Mouse (Mus musculus) erythroblast, adult 5-6 weeks (primary cell): Measurements from ENCODE around the gene Lmbr1l. TPM values are rescaled to one million over a fixed set of nuclear protein-coding genes. Genes with fewer than 3 reads are reported as not detected.

Experiments
- ATAC-seq: replicated peaks from 2 replicates; pipeline ENCODE4 v1.8.0; 2016; ENCODE audit warnings: moderate number of reproducible peaks, mild to moderate bottlenecking, moderate TSS enrichment, inconsistent platforms; ENCODE audit not compliant: poor library complexity, low FRiP score, severe bottlenecking
- total RNA-seq, 2 experiments: library from RNA; stranded (forward) in 1 of 2; stranded (reverse) in 1 of 2; fragments of 150-400 nt in 1 of 2; fragments of 200-764, 138-1000 nt in 1 of 2; gene quantifications; 2 replicates each; pipeline versions ENCODE4 v1.2.3 to v1.2.4; 2015 to 2017; ENCODE audit warnings: low replicate concordance in 2 of 2

Gene Lmbr1l
- total RNA-seq, 2 experiments from 2014 or later = 2.3 to 10.6 TPM

DNA sequence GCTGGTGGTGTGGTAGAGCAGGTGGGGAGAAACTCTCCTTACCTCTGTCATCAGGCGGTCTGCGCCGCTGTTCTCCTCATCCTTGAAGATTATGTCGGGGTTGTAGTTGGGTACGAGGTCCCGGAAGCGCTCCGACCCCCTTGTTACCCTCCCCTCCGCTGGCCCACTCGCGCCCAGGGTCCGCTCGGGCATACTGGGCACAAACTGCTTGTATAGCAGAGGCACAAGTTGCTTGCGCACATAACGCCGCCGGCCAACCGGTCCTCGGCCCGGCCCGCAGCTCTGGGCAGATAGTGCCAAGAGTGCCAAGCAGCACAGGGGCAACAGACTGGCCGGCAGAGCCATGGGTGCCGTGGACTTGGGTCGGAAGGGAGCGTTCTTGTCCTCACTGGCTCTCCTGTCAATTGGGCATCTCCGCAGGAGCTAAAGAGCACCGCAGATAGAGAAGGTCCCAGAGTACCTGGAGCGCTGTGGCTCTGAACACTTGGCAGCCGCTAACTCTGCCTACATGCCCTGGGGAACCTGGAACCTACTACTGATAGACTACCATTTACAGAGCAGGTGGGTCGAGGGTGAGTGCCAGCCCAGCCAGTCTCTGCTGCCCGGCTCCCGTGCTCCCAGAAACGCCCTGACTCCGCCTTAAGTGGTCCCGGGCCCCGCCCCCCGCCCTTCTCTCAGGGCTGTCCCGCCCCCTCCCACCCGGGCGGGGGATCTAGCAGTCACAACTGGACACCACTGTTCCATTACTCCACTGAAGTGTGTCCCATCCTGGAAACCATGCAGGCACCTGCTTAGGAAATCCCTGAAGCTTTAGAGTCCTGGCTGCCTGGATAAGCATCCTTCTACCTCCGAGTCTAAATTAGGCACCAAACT, 19.9 kb downstream of the Lmbr1l start, which contains the start of gene Dhh:
TSS of gene Dhh (minus strand) at position 613 of the 873 bp plus-strand sequence.
- no peak for ATAC-seq

DNA sequence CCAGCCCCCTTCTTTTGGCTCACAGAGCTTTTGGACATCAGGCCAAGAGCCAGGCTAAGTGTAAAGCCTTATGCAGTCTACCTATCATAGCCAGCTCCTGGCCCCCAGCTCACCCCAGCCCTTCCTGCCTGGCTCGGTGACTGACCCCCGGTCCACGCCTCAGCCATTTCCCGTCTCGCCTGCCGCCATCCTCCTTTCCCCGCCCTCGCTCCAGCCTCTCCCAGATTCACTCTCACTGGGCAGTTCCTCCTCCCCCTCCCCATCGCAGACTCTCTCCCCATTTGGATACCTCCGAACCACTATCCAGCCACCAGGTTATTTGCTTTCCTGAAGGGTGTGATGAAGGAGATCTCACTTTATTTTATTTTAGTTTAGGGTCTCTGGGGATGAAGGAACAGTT, 20.5 kb downstream of the Lmbr1l start:
- no peak for ATAC-seq

DNA sequence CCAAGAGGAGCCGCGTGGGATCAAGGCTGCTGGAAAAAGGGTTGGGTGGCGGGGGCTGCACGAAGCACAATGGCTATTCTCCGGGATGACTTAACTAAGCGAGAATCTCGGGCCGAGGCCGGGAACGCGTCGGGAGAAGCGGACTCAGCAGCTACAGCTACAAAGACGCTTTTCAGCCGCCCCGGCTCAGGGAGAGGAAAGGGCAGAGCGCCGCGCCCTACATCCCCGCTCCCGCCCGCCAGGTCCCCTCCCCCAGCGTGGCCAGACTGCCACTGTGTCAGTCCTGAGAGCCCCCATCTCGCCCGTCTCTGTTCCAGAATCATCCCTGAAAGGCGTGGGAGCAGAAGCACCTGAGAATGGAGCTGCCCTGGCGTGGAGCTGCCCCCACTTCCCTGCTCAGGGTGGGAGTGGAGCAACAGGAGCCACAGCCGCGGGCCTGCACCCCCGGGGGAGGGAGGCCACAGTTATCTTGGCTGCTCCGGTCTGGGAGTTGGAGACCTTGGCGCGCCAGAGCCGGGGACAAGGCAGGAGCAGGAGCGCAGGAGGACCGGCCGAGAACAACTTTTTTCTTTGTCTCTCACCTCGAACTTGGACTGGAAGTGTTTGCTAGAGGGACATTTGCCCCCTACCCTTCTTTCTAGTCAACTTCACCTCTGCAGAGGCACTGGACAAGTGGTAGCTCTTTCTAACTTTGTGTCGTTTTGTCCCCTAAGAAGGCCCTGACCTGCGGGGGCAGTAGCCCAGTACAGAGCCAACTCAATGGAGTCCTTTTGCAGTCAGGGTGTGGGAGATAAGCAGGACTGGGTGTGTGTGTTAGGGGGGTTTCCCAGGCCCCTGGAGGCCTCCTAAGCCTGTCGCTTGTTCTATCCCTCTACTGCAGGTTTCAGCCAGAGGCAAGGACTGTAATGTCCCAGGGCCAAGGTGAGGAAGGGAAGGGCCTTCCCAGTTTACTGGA, 22.1 kb downstream of the Lmbr1l start:
- ATAC-seq = no peak

DNA sequence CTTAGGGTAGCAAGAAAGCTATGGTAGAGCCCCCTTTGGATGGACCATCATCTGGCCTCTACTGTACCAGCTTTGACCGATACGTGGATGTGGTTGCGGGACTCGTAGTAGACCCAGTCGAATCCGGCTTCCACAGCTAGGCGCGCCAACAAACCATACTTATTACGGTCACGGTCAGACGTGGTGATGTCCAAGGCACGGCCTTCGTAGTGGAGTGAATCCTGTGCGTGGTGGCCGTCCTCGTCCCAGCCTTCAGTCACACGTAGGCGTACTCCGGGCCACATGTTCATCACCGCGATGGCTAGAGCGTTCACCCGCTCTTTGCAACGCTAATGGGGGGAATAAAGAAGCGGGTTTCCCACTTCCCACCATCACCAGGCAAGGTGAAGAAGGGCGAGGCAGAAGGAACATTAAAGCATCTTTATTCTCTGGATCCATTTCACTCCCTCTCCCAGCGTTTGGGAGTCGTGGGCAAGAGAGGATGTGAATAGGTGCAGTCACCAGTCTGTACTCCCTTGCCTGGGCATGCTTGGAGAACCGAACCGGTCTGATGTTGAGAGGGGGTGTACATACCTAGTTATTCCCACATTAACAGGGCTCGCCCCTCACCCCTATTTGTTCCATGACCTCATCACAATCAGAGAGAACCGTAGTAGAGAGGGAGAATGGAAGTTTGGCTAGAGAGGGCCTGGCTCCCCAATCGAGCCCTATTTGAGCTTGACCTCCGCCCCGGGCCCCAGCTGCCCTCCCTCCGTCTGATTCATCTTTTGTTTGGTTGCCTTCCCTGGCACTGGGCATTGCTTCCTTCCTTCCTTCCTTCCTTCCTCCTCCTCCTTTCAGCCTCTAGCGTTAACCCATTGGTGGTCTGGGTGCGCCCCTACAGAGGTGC, 23.0 kb downstream of the Lmbr1l start:
- no peak for ATAC-seq

DNA sequence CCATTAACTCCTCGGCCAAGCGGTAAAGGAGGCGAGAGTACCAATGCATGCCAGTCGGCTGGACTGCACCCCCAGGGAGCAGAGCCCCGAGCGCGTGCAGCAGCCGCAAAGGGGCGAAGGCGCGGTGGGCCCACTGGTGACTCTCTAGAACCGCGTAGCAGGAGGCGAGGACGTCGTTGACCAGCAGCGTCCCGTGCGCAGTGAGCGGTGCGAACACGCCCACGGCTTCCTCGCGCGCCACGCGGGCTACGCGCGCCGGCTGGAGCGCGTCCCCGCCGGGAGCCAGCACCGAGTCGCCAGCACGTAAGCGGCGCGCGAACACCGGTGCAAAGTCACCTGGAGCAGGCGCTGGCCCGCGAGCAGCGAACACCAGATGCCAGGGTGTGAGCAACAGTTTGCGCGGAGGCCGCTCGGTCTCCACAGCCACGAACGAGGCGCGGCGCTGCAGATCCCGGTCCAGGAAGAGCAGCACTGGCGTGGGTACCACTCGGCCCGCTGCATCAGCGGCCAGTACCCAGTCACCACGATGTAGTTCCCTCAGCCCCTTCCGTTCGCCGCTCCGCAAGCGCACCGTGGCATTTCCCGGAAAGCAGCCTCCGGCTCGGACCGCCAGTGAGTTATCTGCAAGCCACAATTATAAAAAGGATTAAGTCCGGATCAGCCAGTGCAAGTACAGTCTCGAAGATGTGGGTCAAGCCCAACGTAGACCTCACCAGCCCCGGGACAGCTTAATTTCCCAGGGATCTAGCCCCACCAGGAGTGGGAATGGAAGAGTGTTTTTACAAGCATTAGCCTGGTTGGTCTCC, 23.9 kb downstream of the Lmbr1l start, which contains the start of gene Rhebl1:
TSS of gene Rhebl1 (minus strand) at position 601 of the 806 bp plus-strand sequence.
- ATAC-seq = no peak

DNA sequence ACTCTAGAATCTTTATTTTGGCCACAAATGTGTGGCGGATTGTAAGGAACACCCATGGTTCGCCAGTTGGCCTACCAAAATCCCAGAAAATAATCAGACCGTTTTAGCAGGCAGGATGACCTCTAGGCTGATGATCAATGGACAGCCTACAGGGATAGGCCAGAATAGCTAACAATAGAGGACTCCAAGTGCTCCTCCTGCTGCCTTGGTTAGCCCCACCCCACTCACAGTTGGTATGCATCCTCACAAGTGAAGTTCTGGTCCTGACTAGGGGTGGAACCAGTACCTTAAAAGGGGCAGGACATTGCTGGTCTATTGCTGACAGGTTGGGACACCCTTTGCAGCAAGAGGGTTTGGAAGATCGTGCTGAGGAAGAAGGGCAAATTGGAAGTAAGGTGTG, 25.0 kb downstream of the Lmbr1l start:
- ATAC-seq = no peak

DNA sequence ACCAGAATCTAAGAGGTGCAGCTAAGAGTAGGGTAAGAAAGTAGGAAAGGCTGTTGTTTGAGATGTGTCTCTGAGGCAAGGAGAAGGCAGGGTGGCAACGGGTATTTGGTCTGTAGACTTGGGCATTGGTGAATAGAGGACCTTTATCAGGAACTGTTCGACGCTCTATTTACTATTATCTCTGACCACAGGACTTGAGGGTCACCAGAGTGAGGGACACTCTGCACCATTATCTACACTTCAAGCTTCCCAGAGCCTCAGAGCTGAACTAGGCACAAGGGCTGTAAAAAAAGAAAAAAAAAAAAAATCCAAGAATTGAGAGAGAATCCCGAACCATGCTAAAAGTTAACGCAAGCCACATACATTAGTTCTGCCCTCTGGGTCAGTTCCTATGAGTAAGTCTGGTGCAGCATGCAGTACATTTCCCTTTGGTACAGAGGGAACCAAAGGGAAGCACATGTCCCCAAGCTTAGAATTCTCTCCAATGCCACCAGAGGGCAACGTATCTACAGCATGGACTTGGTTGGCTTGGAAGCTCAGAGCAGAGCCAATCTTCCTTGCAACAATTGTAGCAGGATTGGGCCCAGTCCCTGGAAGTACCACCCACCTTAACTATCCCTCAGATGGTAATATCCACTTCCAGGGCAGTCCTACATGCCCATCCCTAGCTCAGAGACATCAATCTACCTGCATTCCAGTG, 26.0 kb downstream of the Lmbr1l start:
- ATAC-seq = peak; percentile 54

DNA sequence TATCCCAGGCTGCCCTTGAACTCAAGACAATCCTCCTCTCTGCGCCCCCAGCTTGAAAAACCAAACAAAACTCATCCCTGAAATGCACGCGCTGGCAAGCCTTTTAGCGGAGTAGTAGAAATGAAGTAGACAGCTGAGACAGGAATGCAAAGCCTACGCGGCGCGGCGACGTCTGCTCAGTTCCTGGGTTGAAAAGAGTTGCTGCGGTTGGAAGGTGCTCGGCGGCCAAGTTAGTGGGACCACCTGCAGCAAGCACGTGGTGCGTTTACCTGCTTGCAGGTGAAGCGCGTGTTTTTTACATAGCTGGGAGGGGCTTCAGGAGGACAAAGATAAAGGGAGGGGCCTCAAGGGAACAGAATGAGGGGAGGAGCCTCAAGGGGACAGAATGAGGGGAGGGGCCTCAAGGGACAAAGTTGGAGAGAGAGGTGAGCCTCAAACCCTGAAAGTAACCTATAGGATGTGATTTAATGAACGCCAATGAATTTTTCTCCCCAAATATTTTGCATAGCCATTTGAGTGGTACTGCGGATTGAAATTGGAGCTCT, 26.8 kb downstream of the Lmbr1l start:
- no peak for ATAC-seq

DNA sequence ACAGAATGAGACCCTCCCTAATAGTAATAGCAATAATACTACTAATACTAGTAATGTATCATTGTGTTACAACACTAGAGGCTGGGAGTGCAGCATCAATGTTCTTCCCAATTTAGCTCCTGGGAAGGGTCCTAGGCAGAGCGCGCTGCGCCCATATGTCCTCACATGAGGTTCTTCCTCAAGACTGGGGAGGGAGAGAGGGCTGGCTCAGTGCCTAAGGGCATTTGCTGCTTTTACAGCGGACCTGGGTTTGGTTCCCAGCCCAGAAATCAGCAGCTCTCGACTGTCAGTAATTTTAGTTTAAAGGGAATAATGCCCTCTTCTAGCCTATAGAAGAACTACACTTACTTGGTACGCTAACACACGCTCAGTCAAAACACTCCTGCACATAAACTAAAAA, 30.5 kb downstream of the Lmbr1l start:
- ATAC-seq = no peak

DNA sequence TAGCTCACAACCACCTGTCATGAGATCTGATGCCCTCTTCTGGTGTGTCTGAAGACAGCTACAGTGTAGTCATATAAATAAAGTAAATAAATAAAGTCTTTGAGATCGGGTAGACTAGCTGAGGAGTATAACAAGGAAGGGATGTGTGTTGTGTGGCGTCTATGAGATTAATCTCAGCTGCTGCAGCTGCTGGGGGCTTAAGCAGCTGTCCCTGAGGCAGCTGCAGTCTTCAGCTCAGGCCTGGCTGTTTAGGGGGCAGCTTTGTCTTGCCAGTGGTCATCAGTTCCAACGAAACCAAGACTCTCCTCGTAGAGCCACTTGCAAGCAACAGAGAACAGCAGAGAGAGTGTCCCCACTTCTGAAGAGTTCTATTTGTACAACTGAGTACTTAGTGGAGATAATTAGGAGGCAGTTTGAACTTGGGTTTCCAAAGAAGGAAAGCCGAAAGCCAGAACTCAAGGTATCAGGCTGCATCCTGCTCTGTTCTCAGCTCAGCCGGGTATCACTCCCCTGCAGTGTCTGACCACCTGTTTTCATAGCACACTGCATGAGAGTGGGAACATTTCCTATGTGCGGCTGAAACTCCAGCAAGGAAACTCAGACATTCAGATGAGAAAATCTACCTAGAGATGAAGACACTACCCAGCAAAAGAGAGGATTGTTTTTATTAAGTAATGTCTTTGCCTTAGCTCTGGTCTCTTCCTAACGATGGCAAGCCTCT, 31.2 kb downstream of the Lmbr1l start:
- no peak for ATAC-seq

DNA sequence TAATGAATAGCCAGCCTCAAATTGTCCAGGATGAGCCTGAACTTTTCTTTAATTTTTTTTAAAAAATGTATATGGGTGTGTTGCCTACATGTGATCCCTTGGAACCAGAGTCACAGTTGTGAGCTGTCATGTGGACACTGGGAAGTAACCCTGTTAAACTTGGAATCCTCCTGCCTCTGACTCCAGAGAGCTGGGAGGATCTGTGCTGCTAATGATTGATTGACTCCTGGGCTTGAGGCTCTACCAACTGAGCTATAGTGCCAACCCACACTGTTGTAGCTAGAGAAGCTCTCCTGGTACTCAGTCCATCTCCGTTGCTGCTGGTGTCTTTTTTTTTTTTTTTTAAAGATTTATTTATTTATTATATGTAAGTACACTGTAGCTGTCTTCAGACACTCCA, 33.9 kb downstream of the Lmbr1l start:
- no peak for ATAC-seq

DNA sequence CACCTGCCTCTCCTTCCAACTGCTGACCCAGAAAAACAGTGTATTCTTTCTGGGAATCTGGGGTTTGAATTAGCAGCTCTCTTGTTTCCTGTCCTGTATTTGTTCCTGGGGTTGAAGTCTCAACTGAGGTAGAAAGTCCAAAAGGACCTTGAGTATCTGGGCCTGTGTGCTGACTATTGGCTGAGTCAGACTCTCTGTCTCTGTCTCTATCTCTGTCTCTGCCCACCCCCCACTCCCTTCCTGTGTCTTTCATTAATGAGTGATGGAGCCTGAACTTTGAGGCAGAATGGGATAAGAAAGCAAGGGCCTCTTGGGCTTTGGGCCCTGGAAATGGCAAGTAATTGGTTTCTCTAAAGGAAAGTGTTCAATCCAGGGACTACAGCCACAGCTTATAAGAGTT, 34.4 kb downstream of the Lmbr1l start:
- ATAC-seq = no peak

DNA sequence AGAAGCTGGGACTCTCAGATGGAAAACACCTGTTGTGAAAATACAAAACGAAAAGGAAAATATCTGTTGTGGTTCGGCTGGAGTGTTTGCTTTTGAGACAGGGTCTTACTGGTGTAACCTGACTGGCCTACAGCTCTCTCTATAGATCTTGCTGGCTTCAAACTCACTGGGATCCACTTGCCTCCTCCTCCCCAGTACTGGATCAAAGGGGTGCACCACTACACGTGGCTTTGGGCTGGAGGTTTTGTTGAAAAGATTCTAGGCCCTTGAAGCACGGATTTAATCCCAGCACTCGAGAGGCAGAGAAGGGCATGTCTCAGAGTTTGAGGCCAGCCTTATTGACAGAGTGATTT, 36.4 kb downstream of the Lmbr1l start:
- 0 out of 2 replicates have a peak, but pooled peaks have one; percentile 7 for ATAC-seq

DNA sequence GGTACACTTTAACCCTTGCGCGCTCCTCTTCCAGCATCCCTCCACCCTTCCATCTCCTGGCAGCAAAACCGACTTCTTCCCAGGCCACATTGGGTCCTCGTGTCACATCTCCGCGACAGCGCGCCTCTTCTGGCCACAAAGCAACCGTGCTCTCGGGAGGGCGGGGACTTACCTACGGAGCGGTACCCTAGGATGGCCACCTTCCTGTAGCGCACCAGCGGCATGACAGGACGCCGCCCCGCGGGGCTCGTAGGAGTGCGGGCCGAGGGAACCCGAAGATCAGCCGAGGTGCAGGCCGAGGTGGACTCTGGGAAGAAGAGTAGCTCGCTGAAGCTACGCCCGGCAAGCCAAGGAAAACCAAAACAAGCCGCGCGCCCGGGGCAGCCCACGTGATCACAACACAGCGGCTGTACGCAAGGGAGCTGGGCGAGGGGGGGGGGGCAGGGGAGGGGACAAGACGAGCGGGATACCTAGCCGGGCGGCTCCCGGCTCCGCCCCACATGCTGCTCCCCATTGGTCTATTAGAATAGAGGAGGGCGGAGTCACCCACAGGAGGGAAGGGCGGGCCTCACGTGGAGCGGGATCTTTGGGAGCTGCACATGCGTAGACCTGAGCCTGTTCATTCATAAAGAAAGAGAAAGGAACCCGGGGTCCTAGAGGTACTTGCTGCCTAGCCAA, 36.9 kb downstream of the Lmbr1l start:
- peak; percentile 87 for ATAC-seq

DNA sequence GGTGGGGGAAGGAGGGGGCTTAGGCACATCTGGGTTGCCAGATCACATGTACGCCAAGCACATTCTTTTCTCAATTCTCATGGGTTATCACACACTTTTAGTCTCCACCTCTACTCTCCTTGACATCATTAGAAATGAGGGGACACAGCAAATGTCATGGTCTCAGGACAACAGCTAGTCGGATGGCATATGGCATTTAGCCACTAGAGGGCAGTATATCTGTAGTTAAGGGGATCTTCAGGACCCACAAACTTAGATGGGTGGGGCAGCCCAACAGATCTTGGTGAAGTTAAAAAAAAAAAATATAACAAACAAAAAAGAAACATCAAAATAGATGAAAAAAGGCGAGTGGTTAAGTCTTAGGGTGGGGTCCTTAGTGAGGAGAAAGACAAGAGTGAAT, 40.7 kb downstream of the Lmbr1l start:
- 0 out of 2 replicates have a peak, but pooled peaks have one; percentile 53 for ATAC-seq

DNA sequence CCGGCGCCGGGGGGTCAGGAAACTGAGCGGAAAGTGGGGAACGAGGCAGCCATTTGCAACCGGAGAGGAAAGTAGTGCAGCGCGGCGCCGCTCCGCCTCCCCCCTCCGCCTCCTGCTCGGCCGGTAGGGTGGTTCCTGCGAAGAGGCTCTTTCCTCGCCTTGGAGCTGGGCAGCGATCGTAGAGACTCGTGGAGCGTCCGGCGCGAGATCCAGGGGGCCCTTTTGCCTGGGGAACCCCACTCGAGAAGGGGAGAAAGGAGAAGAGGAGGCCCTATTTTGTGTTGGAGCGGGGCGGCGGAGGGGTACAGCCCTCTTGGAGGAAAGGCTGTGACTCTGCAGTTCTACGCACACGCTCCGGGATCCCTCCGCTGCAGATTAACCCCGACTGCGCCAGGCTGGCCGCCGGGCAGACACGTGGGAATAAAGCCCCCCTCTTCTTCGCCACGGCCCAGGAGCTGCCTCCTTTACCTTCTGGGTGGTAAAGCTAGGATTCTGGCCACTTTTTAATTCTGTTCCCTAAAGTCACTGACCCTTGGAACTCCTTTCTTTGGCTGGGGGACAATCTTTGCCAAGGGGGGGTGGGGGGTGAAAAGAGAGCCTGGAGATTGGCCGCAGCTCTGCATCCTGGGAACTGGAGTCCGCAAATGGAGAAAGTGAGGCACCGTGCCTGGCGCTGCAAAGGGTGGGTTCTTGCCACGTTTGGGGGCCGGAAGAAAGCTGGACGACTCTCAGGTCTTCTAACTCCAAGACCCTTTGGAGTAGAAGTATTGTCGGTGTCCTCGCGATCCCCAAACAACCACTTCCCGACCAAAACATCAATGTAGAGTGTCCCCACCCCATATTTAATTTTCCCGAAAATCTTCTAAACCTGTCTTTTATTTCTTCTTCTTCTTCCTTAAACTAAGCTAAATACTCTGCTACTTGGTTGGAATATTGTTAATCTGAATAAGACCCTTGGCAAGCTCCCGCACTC, 45.8 kb downstream of the Lmbr1l start:
- peak; percentile 80 for ATAC-seq
